Mouse (Mus musculus): Measurements from ENCODE around the gene Rhbdl3. TPM values are rescaled to one million over a fixed set of nuclear protein-coding genes. Genes with fewer than 3 reads are reported as not detected.

The Rhbdl3 gene
- total RNA-seq (2021) = 10 to 100 TPM; 11.3 to 14.0 TPM
- long read RNA-seq, experiment 1, transcript Rhbdl3-201 (9 exons, 3,736 nt) = major isoform, 16 of 44 reads
- long read RNA-seq, experiment 1, partial matches to known transcripts = 2 of 44 reads
- long read RNA-seq, experiment 1, other reads (novel, unspliced or antisense) = 26 of 44 reads
- long read RNA-seq, experiment 2, transcript Rhbdl3-201 (9 exons, 3,736 nt) = major isoform, 18 of 30 reads
- long read RNA-seq, experiment 2, partial matches to known transcripts = 0 of 30 reads
- long read RNA-seq, experiment 2, other reads (novel, unspliced or antisense) = 12 of 30 reads

DNA sequence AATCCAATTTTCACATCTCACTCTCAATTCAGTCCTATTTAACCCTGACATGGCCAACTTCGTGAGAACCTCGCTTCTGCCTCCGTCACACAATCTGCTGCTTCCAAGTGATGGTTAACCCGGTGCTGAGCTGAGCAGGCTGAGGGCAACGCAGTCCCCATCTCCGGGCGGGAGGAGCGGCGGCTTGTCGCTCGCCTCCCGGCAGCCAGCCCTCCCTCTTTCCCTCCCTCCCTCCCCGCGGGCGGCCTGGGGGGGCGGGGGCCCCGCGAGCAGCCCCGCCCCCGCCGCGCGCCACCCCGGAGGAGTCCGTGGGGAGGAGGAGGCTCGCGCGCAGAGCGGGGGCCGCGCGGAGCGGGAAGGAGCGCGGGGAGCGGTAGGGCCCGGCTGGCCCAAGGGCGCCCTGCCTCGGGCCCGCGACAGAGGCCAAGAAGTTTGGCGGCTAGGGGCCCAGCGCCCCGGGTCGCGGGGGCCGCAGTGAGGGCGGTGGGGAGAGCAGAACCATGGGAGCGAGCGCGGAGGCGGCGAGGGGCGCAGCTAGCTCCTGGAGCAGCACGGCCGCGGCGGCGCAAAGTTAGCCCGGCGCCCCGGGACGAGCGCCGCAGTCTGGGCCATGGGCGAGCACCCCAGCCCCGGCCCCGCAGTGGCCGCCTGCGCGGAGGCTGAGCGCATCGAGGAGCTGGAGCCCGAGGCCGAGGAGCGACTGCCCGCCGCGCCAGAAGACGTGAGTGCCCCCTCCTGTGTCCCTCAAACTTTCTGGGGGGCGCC lies at the start of gene Rhbdl3:
Gene Rhbdl3 (plus strand): TSS at position 362 of the 765 bp plus-strand sequence.
- peak; percentile 78 for DNase-seq

DNA sequence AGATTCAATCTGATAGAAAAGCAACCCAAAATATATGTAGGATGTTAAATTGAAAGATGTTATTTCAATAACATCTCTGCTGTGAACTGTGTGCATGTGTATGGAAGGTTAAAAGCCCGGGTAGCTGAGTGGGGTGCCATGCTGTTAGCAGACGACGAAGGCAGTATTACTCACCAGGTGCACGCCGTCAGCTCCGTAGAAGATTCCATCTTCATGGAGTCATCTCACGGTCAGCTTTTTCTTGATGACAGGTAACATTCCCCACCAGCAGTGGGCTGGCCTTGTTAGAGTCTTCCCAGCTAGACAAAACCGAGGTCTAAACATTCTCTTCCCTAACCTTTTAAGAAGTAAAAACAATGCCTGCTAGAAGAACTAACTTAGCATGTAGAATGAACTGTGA lies 36.6 kb upstream of the Rhbdl3 start:
- DNase-seq = no peak

DNA sequence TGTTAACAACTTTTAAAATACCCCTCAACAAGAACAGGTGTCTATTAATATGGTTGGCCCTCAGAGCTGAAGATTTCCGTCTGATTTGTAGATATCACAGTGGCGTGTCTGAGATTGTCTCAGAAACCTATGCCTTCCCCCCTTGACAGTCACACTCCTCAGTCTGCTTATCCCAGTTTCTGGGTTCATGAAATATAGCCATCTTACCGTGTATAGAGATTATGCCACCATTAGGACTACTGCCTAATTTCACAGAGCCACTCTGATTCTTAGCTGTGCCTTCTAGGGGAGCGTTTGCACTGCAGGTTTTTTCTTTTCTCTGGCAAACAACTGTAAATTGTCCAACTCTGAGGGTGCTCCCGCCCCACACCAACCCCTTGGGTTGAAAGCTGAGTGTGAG lies 29.6 kb upstream of the Rhbdl3 start:
- DNase-seq = no peak

DNA sequence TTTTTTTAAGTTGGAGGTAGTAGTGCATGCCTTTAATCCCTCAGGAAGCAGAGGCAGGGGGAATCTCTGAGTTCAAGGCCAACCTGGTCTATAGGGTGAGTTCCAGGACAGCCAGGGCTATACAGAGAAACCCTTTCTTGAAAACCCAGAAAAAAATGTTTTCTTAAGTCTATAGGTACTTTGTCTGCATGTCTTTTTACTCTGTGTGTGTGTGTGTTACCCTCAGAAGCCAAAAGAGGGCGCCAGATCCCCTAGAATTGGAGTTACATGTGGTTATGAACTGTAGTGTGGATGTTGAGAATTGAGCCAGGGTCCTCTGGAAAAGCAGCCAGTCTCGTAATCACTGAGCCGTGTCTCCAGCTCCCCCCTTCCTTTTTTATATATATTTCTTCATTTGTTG lies 25.7 kb upstream of the Rhbdl3 start:
- DNase-seq = no peak

DNA sequence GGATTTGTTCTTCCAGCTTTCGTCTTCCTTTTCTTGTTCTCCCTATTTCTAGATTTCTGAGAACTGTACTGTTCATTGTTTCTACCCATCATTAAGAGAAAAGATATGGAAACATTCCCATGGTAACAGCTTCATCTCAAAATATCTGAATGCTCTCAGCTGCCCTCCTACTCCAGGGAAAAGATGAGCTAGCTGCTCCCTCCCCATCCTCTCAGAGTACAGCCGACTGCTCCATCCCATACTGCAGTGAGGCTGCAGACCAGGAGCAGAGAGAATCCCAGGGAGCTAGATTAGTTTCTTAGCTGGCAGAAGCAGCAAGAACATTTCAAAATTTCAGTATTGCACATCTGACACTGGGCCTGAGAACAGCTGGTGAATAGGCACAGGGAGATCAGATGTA lies 22.7 kb upstream of the Rhbdl3 start:
- DNase-seq = no peak

DNA sequence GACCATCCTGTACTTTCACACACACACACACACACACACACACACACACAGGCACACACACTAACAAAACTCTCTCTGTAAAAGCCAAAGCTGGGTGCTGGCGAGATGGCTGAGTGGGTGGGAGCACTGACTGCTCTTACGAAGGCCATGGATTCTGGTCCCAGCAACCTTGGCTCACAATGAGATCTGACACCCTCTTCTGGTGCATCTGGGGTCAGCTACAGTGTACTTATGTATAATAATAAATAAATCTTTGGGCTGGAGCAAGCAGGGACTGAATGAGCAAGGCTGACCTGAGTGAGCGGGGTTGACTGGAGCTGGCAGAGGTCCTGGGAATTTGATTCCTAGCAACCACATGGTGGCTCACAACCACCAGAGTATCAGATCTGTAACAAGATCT lies 16.9 kb upstream of the Rhbdl3 start:
- DNase-seq = peak; percentile 47

DNA sequence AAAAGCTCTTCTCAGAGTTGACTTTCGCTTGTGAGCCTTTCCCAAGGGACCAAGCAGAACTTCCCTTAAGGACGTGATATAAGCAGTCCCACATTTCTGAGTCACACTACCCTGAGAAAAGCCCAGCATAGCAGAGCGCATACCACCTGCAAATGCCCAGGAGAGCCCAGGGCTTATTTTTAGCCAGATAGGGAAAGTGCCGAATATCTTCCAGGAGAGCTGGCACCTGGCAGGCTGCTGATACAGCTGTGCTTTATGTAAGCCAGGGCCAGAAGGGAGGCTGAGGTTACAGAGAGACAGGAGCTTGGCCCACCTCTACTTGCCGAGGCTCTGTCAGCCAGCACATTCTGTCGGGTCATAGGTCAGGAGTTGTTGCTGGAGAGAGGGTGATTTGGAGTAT lies 16.1 kb upstream of the Rhbdl3 start:
- peak; percentile 46 for DNase-seq

DNA sequence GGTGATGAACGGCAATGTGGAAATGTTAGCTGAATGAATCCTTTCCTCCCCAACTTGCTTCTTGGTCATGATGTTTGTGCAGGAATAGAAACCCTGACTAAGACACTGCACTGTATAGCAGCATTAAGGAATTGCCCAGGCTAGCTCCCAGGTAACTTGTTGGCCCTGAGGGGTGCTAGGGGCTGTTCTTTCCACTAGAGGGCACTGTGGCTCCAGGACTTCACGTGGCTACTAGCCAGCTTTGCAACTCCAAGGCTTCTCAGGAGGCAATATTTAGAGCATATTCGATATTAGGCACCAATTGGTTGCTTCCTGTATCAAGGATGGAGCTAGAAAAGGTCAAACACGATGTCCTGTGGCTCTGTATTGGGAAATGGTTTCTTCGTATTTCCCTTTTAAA lies 13.6 kb upstream of the Rhbdl3 start:
- DNase-seq = peak; percentile 67

DNA sequence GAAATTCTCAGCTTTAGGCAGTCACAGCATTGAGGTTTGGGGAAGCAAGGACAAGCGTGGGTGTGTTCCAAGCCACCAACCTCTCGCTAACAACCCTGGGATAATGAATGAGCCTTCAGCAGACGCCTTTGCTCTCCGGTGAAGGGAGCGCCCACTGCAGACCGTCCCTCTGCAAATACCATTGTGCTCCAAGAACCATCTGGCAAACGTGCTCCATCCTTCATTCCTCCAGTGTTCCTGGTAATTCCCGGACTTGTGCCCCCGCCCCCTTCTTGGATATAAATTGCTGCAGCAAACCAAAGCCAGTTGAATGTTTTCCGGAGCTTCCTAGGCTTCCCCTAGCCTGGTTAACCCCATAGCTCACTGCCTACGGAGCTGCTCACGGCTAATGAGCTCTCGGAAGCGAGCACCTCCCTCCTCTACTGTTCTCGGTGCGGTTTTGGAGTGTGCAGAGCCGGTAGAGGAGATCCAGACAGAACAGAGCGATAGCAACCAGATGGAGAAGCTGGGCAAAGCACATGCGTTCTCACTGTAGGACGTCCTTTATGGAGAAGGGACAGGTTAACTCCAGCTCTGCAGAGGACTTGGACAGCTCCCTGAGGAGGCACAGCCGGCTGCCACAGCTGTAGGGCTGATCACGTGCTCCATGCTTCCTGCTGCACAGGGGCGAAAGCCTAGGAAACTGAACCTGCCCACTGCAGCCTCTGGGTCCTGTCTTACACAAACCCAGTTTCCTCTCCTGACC lies 10.8 kb upstream of the Rhbdl3 start:
- peak; percentile 31 for DNase-seq

DNA sequence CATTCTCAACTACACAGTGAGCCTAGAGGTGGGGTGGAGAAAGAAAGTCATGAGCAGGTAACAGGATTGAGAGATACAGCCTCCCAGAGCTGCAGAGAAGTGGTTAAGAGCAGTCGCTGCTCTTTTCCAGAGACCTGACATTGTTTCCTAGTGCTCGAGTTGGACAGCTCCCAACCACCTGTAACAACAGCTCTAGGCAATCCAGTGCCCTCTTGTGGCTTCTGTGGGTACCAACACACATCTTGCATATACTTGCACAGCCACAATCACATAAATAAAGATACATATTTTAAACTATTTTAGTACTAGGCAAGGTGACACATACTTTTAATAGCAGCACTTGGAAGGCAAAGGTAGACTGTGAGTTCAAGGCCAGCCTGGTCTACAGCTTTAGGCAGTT lies 9.7 kb upstream of the Rhbdl3 start:
- DNase-seq = no peak

DNA sequence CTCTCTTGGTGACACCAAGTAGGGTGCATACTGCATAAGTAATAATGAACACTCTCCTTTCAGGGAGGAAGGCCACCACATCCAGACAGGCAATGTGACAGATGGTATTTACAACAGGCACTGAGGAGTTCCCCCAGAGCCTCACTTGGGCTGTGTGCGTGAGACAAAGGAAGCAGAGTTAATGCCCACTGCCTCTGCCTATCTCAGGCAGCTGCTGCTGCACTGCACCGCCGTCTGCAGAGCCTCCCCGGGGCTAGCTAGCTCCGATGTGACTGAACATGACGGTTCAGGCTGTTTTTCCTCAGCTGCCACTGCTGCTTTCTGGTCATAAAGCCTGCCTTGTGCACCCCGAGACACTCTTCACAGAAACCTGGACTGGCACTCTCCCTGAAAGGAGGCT lies 8.2 kb upstream of the Rhbdl3 start:
- DNase-seq = no peak

DNA sequence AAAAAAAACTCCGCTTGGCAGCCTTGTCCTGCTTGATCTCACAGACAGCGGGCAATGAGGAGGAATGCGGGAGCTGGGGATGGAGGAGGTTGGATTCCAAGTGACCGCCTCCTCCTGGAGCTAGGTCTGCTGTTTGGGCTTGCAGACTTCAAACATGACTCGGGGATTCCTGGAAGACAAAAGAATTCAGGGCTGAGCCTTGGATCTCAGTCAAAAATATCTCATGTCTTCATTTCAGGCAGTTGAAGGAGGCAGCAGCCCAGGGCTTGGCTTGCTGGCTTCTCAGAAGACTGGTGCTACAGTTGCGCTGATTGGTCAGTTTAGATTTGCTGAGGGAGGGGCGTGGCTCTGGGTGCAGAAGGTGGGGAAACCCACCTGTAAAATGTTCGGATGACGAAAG lies 5.6 kb upstream of the Rhbdl3 start:
- no peak for DNase-seq

DNA sequence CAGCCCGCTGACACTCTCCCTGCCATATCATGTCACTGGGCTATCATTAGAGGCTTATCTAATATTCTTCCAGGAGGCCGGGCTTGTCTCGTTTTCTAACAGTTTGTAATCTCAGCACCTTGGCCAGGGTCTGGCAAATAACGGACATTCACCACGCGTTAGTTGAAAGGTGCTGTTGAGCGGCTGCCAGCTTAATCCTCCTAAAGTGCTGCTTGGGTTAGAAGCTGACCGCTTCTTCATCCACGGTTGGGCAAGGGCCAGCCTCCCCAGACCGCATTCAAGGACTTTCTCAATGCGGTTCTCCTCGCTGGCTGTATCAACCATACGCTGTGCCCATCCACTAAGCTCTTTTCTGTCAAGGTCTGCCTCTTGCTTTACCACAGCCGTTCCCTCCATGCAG lies 4.9 kb upstream of the Rhbdl3 start:
- DNase-seq = no peak

DNA sequence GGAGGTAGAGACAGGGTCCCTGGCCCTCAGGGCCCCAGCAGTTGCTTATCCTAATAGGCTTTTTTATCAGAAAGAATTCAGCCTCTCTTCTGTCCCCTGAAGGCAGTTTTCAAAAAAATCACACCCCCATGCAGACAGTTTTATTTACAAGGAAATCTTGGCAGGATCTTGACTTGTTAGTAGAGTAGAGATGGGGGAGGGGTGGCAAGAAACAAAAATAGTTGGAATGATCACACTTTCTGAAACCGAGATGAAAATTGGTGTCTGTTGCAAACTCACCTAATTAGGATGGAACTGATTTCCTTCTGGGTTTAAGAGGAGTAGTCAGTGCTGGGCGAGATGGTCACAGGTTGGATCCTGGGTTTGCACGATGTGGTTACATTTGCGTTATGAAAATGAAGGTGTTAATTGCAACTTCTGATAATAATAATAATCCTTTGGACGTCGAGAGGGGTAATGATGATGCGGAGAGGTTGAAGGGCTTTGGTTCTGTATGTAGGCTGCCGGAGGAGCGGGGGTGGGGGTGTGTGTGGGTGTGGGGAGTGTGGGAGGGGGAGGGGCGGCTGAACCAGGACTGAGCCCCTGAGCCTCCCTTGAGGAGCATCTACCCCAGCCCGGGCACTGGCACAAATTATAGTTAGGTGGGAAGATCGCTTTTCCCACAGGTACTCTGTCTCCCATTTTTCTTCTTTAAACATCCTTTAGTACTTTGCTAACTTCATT lies 1.0 kb upstream of the Rhbdl3 start:
- no peak for DNase-seq

DNA sequence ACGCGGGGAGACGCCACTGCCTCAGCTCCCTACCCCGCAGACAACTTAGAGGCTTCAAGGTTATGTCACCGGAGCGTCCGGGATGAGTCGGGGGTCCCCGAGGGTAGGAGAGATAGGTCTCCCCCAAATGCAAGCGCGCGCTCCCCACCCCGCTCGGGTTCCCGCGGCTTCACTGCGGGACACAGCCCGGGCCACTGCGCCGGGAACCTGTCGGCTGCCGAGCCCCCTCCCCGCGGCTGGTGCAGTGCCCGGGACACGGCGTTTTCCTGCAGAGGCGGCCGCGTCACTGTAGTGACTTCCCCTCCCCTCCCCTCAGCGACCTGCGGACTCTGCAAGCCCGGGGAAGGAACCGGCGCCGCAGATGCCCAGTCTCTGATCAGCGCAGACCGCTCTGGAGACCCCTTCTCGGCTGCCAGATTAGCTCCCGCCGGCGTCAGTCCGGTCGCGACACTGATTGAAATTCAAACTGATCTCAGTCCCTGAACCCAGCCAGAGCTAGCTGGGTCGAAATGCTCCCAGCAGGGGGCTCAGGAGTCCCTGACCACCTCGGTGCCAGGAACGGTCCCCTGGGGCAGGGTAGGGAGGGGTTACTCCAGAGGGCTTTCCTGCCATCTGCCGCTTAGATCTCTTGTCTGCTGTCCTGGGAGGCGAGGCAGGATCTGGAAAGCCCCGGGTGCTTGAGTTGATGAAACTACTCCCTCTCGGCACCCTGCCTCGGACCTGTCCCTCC lies 769 bp downstream of the Rhbdl3 start:
- DNase-seq = peak; percentile 74

DNA sequence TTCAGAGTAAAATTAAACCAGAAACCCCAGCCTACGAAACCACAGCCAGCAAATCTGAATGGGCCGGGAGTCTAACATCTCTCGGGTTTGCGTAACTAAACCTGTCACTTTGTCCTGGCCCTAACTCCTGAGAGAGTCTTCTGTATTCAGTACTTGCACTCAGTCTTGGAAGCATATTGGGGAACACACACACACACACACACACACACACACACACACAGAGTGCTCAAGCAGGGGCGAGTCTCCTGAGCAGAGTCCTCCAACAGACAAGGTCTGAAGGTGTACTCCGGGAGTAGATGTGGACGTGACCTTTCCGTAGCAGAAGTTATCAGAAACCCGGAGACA lies 1.3 kb downstream of the Rhbdl3 start:
- DNase-seq = no peak

DNA sequence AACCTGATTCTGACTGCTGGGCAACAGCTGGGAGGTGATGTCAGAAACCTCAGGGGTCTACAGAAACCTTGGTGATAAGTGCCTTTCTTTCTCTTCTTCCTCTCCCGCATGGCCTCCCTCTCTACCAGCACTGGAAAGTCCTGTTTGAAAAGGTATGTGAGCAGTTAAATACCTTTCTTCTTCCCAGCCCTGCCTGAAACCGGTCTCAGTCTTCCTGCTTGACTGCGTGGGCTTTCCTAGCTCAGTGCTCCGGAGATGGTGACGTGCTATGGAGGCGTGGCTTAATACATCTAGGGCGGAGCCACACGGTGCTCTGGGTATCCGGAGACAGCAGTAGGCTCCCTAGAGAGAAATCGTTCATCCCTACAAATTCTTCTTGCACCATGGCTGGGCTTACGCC lies 1.8 kb downstream of the Rhbdl3 start:
- DNase-seq = peak; percentile 45

DNA sequence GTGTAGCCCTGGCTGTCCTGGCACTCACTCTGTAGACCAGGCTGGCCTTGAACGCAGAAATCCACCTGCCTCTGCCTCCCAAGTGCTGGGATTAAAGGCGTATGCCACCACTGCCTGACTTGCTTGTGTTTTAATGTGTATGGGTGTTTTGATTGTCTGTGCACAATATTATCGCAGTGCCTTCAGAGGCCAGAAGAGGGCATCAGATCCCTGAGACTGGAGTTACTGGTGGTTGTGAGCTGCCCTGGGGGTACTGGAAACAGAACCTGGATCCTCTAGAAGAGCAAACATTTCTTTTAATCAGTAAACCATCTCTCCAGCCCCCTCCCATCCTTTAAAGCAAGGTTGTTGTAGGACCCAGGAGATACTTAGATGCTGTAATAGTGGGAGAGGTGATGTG lies 3.0 kb downstream of the Rhbdl3 start:
- no peak for DNase-seq

DNA sequence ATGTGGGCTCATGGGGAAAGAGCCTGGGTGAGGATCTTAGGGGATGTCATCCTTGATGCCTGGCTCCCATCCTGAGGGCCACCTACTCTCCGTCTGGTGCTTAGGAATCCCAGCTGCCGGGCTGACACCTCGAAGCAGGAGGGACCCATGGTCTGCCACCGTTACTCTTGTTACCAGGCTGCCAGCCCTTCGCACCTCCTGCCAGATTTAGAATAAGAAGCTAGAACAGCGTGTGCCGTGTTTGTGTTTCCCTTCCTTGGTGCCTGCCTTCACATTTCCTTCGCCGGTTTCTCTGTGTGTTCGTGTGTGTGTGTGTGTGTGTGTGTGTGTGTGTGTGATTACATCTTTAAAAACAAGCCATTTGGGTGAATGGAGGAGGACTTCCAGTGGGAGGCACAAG lies 4.1 kb downstream of the Rhbdl3 start:
- DNase-seq = no peak

DNA sequence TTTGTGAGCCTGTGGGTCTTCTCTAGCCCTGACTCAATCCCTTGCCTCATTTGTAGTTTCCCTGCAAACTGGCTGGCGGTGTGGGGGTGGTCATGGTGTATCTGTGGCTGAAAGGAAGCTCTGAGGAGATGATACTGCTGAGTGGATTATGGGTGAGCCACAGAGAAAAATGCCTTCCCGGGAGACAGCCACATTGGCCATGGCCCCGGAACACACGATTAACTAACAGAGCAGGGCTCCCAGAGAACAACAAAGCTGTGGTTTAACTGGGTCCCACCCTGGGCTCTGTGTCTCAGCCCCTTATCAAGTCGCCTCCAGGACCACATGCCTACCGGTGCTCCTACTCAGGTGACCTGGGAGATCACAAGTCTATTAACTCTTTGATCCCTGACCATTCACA lies 7.8 kb downstream of the Rhbdl3 start:
- no peak for DNase-seq

DNA sequence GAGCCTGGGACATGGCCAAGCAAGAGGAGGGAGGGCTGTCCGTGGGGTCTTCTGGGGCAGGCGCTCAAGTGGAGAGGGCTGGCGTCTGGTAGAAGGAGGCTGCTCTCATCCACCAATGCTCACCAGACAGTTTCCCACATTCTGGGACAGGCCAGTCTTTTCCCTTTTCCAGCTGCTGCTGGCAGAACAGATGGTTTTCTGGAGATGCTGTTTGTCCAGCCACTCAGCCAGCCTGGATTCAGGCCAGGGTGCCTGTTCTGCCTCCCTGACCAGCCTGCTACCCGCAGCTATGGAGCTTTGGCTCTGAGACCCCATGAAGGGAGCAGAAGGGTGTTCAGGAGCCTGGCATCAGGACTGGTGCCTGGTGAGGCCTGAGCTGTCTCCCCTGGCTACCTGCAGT lies 10.6 kb downstream of the Rhbdl3 start:
- peak; percentile 35 for DNase-seq

DNA sequence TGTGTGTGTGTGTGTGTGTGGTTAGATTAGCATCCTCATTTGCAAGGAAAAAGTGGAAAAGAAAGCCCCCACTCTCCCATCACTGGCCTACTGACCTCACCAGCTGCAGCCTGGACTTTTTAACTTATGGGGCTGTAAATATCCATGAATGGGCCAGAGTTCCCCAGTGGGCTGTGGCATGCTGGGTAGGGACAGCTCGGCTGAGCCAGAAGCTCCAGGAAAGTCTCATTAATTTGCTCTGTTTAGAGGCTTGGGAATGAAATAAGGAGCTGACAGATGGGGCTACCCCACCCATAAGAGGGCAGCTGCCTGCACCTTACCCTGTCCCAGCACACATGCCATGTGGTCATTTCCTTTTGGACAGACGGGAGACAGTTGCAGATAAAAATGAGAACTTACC lies 11.3 kb downstream of the Rhbdl3 start:
- DNase-seq = no peak
